Mouse (Mus musculus) embryonic facial prominence, embryonic 15.5 days (tissue): Measurements from ENCODE around the gene Btbd1. TPM values are rescaled to one million over a fixed set of nuclear protein-coding genes. Genes with fewer than 3 reads are reported as not detected.

Experiments used
- ATAC-seq: fragments of 200-750 bp; cut with Nextera tagmentation; 2 replicates; pipeline ENCODE4 v1.8.0; 2017; ENCODE audit warnings: low read depth, moderate TSS enrichment; ENCODE audit not compliant: insufficient number of reproducible peaks, low FRiP score, low TSS enrichment
- H3K27ac ChIP-seq: fragments of 300-500 bp; sonication (generic); replicated peaks from 2 replicates; pipeline ENCODE4 v1.5.1; 2015; ENCODE audit warnings: mild to moderate bottlenecking, inconsistent platforms
- H3K27me3 ChIP-seq: fragments of 300-500 bp; sonication (generic); 2 replicates; pipeline ENCODE4 v1.6.1; 2015; ENCODE audit warnings: inconsistent platforms
- H3K36me3 ChIP-seq: fragments of 300-500 bp; sonication (generic); 2 replicates; pipeline ENCODE4 v1.6.1; 2015; ENCODE audit warnings: mild to moderate bottlenecking, inconsistent platforms
- H3K4me1 ChIP-seq: fragments of 300-500 bp; sonication (generic); 2 replicates; pipeline ENCODE4 v1.6.1; 2015; ENCODE audit warnings: inconsistent platforms
- H3K4me2 ChIP-seq: fragments of 300-500 bp; sonication (generic); replicated peaks from 2 replicates; pipeline ENCODE4 v1.6.1; 2015; ENCODE audit warnings: mild to moderate bottlenecking, inconsistent platforms
- H3K4me3 ChIP-seq: fragments of 300-500 bp; sonication (generic); replicated peaks from 2 replicates; pipeline ENCODE4 v1.5.1; 2015; ENCODE audit warnings: mild to moderate bottlenecking, inconsistent platforms
- H3K9ac ChIP-seq: fragments of 300-500 bp; sonication (generic); 2 replicates; pipeline ENCODE4 v1.6.1; 2015; ENCODE audit warnings: inconsistent platforms
- H3K9me3 ChIP-seq: fragments of 300-500 bp; sonication (generic); replicated peaks from 2 replicates; pipeline ENCODE4 v1.6.1; 2016; ENCODE audit warnings: inconsistent platforms
- WGBS: fragments of 180-500 bp; shearing (Covaris S2); methylation state at CpG from one replicate; pipeline ENCODE4 v1.1.7; 2015; 5-methylcytosine and 5-hydroxymethylcytosine counted together
- polyA plus RNA-seq: library from polyadenylated mRNA; unstranded; fragments of >200 nt; fragmentation: Nextera tagmentation; extraction: Ambion mirVana; gene quantifications from 2 replicates; pipeline ENCODE4 v1.2.1, GENCODE M21; 2015

The Btbd1 gene
- 60.7 and 64.9 TPM in 2 replicates for polyA plus RNA-seq

- Histone ChIP-seq H3K9me3 (no peaks in the 10 kb centered on the region), H3K4me3 (peak within 1 kb of the TSS; percentile 79), H3K36me3 (no peaks in the 10 kb centered on the region), H3K27me3 (no peaks in the 10 kb centered on the region), H3K4me1 (peaks cover 35% of the 10 kb centered on the region), H3K9ac (peak within 1 kb of the TSS; percentile 73), H3K27ac (peak within 1 kb of the TSS; percentile 94), H3K4me2 (peak within 1 kb of the TSS; percentile 73)
- ATAC-seq = peak; percentile 91
- under 1% methylated on average over 46 of the region's 58 CpGs for WGBS
These were observed at the start of gene Btbd1 for GRCm38 (mm10) chr7:81829379-81829894. TSS of gene Btbd1 (minus strand) at chr7:81829431.

- Histone ChIP-seq H3K36me3 (no peaks in the 10 kb centered on the region), H3K27ac (0 out of 2 replicates have a peak overlapping the region, but pooled peaks have one; percentile 1), H3K4me1 (peaks cover 11% of the 10 kb centered on the region), H3K9me3 (no peaks in the 10 kb centered on the region), H3K4me2 (no peak overlapping the region), H3K9ac (no peak overlapping the region), H3K27me3 (no peaks in the 10 kb centered on the region), H3K4me3 (no peak overlapping the region)
- WGBS = 72% methylated on average over 9 of the region's 9 CpGs
- no peak for ATAC-seq
These were observed 46.1 kb upstream of the Btbd1 start for GRCm38 (mm10) chr7:81875372-81875771.

GRCm38 (mm10) chr7:81874636-81875035, 45.4 kb upstream of the Btbd1 start:
- no peak overlapping the region for H3K4me2 ChIP-seq

GRCm38 (mm10) chr7:81873807-81874206, 44.6 kb upstream of the Btbd1 start:
- 29% methylated on average over 1 of the region's 1 CpGs for WGBS
- no peaks in the 10 kb centered on the region for H3K9me3 ChIP-seq
- peaks cover 11% of the 10 kb centered on the region for H3K4me1 ChIP-seq
- no peak overlapping the region for H3K27ac ChIP-seq
- no peak overlapping the region for H3K9ac ChIP-seq
- H3K4me3 ChIP-seq = no peak overlapping the region
- no peak overlapping the region for H3K4me2 ChIP-seq
- ATAC-seq = no peak
- H3K36me3 ChIP-seq = no peaks in the 10 kb centered on the region
- H3K27me3 ChIP-seq = no peaks in the 10 kb centered on the region

More at GRCm38 (mm10) chr7:81874636-81875035, 45.4 kb upstream of the Btbd1 start:
- no peaks in the 10 kb centered on the region for H3K27me3 ChIP-seq
- H3K4me1 ChIP-seq = peaks cover 11% of the 10 kb centered on the region
- no peak overlapping the region for H3K4me3 ChIP-seq
- no peaks in the 10 kb centered on the region for H3K36me3 ChIP-seq
- no peak overlapping the region for H3K9ac ChIP-seq
- no peak for ATAC-seq
- no peaks in the 10 kb centered on the region for H3K9me3 ChIP-seq
- 0 out of 2 replicates have a peak overlapping the region, but pooled peaks have one; percentile 1 for H3K27ac ChIP-seq
- 32% methylated on average over 6 of the region's 6 CpGs for WGBS

GRCm38 (mm10) chr7:81872493-81873013, 43.3 kb upstream of the Btbd1 start:
- WGBS = 61% methylated on average over 13 of the region's 13 CpGs

GRCm38 (mm10) chr7:81868158-81868557, 38.9 kb upstream of the Btbd1 start:
- Histone ChIP-seq H3K27ac (no peak overlapping the region), H3K4me1 (0 out of 2 replicates have a peak, but pooled peaks cover 7% of the 10 kb centered on the region), H3K27me3 (no peaks in the 10 kb centered on the region), H3K36me3 (no peaks in the 10 kb centered on the region), H3K9ac (no peak overlapping the region), H3K4me3 (no peak overlapping the region), H3K9me3 (no peaks in the 10 kb centered on the region), H3K4me2 (no peak overlapping the region)
- ATAC-seq = no peak
- 22% methylated on average over 6 of the region's 6 CpGs for WGBS

More at GRCm38 (mm10) chr7:81872493-81873013, 43.3 kb upstream of the Btbd1 start:
- Histone ChIP-seq H3K36me3 (no peaks in the 10 kb centered on the region), H3K4me3 (no peak overlapping the region), H3K4me1 (peaks cover 17% of the 10 kb centered on the region), H3K27ac (no peak overlapping the region), H3K9me3 (no peaks in the 10 kb centered on the region), H3K4me2 (no peak overlapping the region), H3K27me3 (no peaks in the 10 kb centered on the region), H3K9ac (no peak overlapping the region)
- ATAC-seq = no peak

- Histone ChIP-seq H3K4me1 (0 out of 2 replicates have a peak, but pooled peaks cover 7% of the 10 kb centered on the region), H3K4me3 (no peak overlapping the region), H3K9me3 (no peaks in the 10 kb centered on the region), H3K27ac (no peak overlapping the region), H3K4me2 (no peak overlapping the region), H3K27me3 (no peaks in the 10 kb centered on the region), H3K9ac (no peak overlapping the region), H3K36me3 (no peaks in the 10 kb centered on the region)
- no peak for ATAC-seq
- WGBS = 84% methylated on average over 9 of the region's 9 CpGs
These were observed 38.1 kb upstream of the Btbd1 start for GRCm38 (mm10) chr7:81867231-81867930.

- ATAC-seq = no peak
- 95% methylated on average over 6 of the region's 6 CpGs for WGBS
- no peak overlapping the region for H3K4me2 ChIP-seq
- no peak overlapping the region for H3K4me3 ChIP-seq
- no peak overlapping the region for H3K27ac ChIP-seq
- no peaks in the 10 kb centered on the region for H3K9me3 ChIP-seq
- H3K36me3 ChIP-seq = no peaks in the 10 kb centered on the region
- H3K4me1 ChIP-seq = 0 out of 2 replicates have a peak, but pooled peaks cover 7% of the 10 kb centered on the region
- 0 out of 2 replicates have a peak, but pooled peaks cover 8% of the 10 kb centered on the region for H3K27me3 ChIP-seq
- H3K9ac ChIP-seq = no peak overlapping the region
These were observed 36.7 kb upstream of the Btbd1 start for GRCm38 (mm10) chr7:81865937-81866336.

GRCm38 (mm10) chr7:81864552-81864951, 35.3 kb upstream of the Btbd1 start:
- H3K4me3 ChIP-seq = no peak overlapping the region
- H3K4me1 ChIP-seq = peaks cover 15% of the 10 kb centered on the region; the same call in 1 of the 2 replicates
- H3K9ac ChIP-seq = no peak overlapping the region
- WGBS = 84% methylated on average over 6 of the region's 6 CpGs
- peaks cover 21% of the 10 kb centered on the region for H3K27me3 ChIP-seq
- H3K27ac ChIP-seq = no peak overlapping the region
- ATAC-seq = no peak
- H3K9me3 ChIP-seq = no peaks in the 10 kb centered on the region
- no peak overlapping the region for H3K4me2 ChIP-seq
- no peaks in the 10 kb centered on the region for H3K36me3 ChIP-seq

- Histone ChIP-seq H3K4me3 (no peak overlapping the region), H3K9me3 (no peaks in the 10 kb centered on the region), H3K4me1 (peaks cover 20% of the 10 kb centered on the region), H3K27me3 (peaks cover 37% of the 10 kb centered on the region), H3K9ac (no peak overlapping the region), H3K36me3 (no peaks in the 10 kb centered on the region), H3K4me2 (no peak overlapping the region), H3K27ac (peak overlapping the region; percentile 39; the same call in 1 of the 2 replicates)
- WGBS = 70% methylated on average over 24 of the region's 24 CpGs
- ATAC-seq = peak; percentile 41; the same call in 1 of the 2 replicates
These were observed 33.7 kb upstream of the Btbd1 start for GRCm38 (mm10) chr7:81862587-81863583.
